Mouse (Mus musculus) layer of hippocampus, postnatal 10 days (tissue): ENCODE results near the gene Shc3. TPM values are rescaled to one million over a fixed set of nuclear protein-coding genes. Genes with fewer than 3 reads are reported as not detected.

Source experiments
- DNase-seq, 2 experiments: peaks; one replicate each; pipeline ENCODE4 v3.0.0; 2021; ENCODE audit warnings: low spot score in 2 of 2
- total RNA-seq, 2 experiments: library from RNA; stranded (reverse); gene quantifications; 2 replicates each; pipeline ENCODE4 v1.2.3; 2021

Shc3 gene
- total RNA-seq, 2 experiments from 2014 or later, result 204 to 206 TPM

GRCm38 (mm10) chr13:51418942-51419451 lies 150.2 kb downstream of the Shc3 start:
- DNase-seq, result peak in 1 of 2 experiments; percentile 41

- peak; percentile 99 to 100 for DNase-seq
These were observed 150.8 kb downstream of the Shc3 start for GRCm38 (mm10) chr13:51418268-51418941.

GRCm38 (mm10) chr13:51417796-51418195 lies 151.4 kb downstream of the Shc3 start:
- no peak for DNase-seq

- DNase-seq, result no peak
These were observed 152.5 kb downstream of the Shc3 start for GRCm38 (mm10) chr13:51416727-51417126.

GRCm38 (mm10) chr13:51413461-51413860 lies 155.8 kb downstream of the Shc3 start:
- DNase-seq, result no peak

- no peak for DNase-seq
These were observed 157.4 kb downstream of the Shc3 start for GRCm38 (mm10) chr13:51411696-51412430.

GRCm38 (mm10) chr13:51411243-51411642 lies 158.0 kb downstream of the Shc3 start:
- no peak for DNase-seq

GRCm38 (mm10) chr13:51409936-51410481 lies 159.2 kb downstream of the Shc3 start:
- no peak for DNase-seq

GRCm38 (mm10) chr13:51408519-51409001 lies 160.7 kb downstream of the Shc3 start, which contains the start of gene S1pr3:
Gene S1pr3 (plus strand): TSS chr13:51408639.
- DNase-seq, result peak; percentile 30 to 44

GRCm38 (mm10) chr13:51407541-51408217 lies 161.5 kb downstream of the Shc3 start:
- DNase-seq, result no peak

GRCm38 (mm10) chr13:51405731-51406320 lies 163.4 kb downstream of the Shc3 start:
- DNase-seq, result no peak

GRCm38 (mm10) chr13:51404566-51404965 lies 164.7 kb downstream of the Shc3 start:
- no peak for DNase-seq

GRCm38 (mm10) chr13:51400736-51401501 lies 168.3 kb downstream of the Shc3 start:
- peak; percentile 44 to 68 for DNase-seq

GRCm38 (mm10) chr13:51400186-51400719 lies 169.0 kb downstream of the Shc3 start:
- DNase-seq, result peak in 1 of 2 experiments; percentile 37

- no peak for DNase-seq
These were observed 169.7 kb downstream of the Shc3 start for GRCm38 (mm10) chr13:51399562-51399961.

GRCm38 (mm10) chr13:51397861-51398260 lies 171.4 kb downstream of the Shc3 start:
- DNase-seq, result no peak

- DNase-seq, result no peak
These were observed 177.0 kb downstream of the Shc3 start for GRCm38 (mm10) chr13:51392256-51392655.

GRCm38 (mm10) chr13:51391359-51391916 lies 177.8 kb downstream of the Shc3 start:
- no peak for DNase-seq

GRCm38 (mm10) chr13:51390398-51390797 lies 178.8 kb downstream of the Shc3 start:
- no peak for DNase-seq
